Mouse (Mus musculus): Measurements from ENCODE around the gene Abcd3. TPM values are rescaled to one million over a fixed set of nuclear protein-coding genes. Genes with fewer than 3 reads are reported as not detected.
"Not testable (repeated sequence)": the region's sequence is repeated elsewhere in the genome, so short reads cannot be mapped to it uniquely, and the experiment has no call there.

Gene Abcd3
- polyA plus RNA-seq, 1 experiment from 2014 or later, result 118 TPM

GRCm38 (mm10) chr3:121790442-121790841 is 24.7 kb downstream of the Abcd3 start:
- 36% methylated on average over 5 of the region's 5 CpGs for WGBS

GRCm38 (mm10) chr3:121789790-121790189 is 25.3 kb downstream of the Abcd3 start:
- no peak overlapping the region for H3K4me2 ChIP-seq (replicated peaks; ENCODE audit: low read depth)
- TF ChIP-seq EP300 (optimal IDR thresholded peaks at IDR 0.05), result no peak
- no peak for TF ChIP-seq CTCF (IDR thresholded peaks at IDR 0.05; ENCODE audit: low read depth)
- H3K9ac ChIP-seq (ENCODE audit: low read length), result no peak overlapping the region
- no peaks in the 10 kb centered on the region for H3K4me1 ChIP-seq (replicated peaks; ENCODE audit: control insufficient read depth, insufficient read depth)
- ATAC-seq (ENCODE audit: low FRiP score, low TSS enrichment) (no peak), DNase-seq (ENCODE audit: low spot score) (no peak)
- no peaks in the 10 kb centered on the region for H3K9me3 ChIP-seq (ENCODE audit: control insufficient read depth, low read length)
- 49% methylated on average over 5 of the region's 5 CpGs for WGBS
- no peak overlapping the region for H3K4me3 ChIP-seq (ENCODE audit: low read depth, low read length)
- no peak overlapping the region for H3K27ac ChIP-seq (replicated peaks)
- no peaks in the 10 kb centered on the region for H3K27me3 ChIP-seq (ENCODE audit: control insufficient read depth, insufficient read depth, low read length)
- no peaks in the 10 kb centered on the region; the same call in 1 of the 2 replicates for H3K36me3 ChIP-seq (ENCODE audit: control insufficient read depth, insufficient read depth, low read length)

More at GRCm38 (mm10) chr3:121790442-121790841, 24.7 kb downstream of the Abcd3 start:
- Histone ChIP-seq H3K4me3 (ENCODE audit: low read depth, low read length) (no peak overlapping the region), H3K27ac (replicated peaks) (0 out of 2 replicates have a peak overlapping the region, but pooled peaks have one; percentile 26), H3K9me3 (ENCODE audit: control insufficient read depth, low read length) (no peaks in the 10 kb centered on the region), H3K9ac (ENCODE audit: low read length) (no peak overlapping the region), H3K27me3 (ENCODE audit: control insufficient read depth, insufficient read depth, low read length) (no peaks in the 10 kb centered on the region), H3K4me1 (replicated peaks; ENCODE audit: control insufficient read depth, insufficient read depth) (no peaks in the 10 kb centered on the region), H3K4me2 (replicated peaks; ENCODE audit: low read depth) (no peak overlapping the region), H3K36me3 (ENCODE audit: control insufficient read depth, insufficient read depth, low read length) (no peaks in the 10 kb centered on the region; the same call in 1 of the 2 replicates)
- TF ChIP-seq CTCF (IDR thresholded peaks at IDR 0.05; ENCODE audit: low read depth), result no peak
- no peak for TF ChIP-seq EP300 (optimal IDR thresholded peaks at IDR 0.05)
- ATAC-seq (ENCODE audit: low FRiP score, low TSS enrichment), result peak; percentile 68; the same call in 1 of the 2 replicates
- DNase-seq (ENCODE audit: low spot score), result peak; percentile 32

GRCm38 (mm10) chr3:121783020-121783419 is 32.1 kb downstream of the Abcd3 start:
- TF ChIP-seq CTCF (IDR thresholded peaks at IDR 0.05; ENCODE audit: low read depth) (no peak), EP300 (optimal IDR thresholded peaks at IDR 0.05) (no peak)
- Histone ChIP-seq H3K4me2 (replicated peaks; ENCODE audit: low read depth) (no peak overlapping the region), H3K36me3 (ENCODE audit: control insufficient read depth, insufficient read depth, low read length) (0 out of 2 replicates have a peak, but pooled peaks cover 7% of the 10 kb centered on the region), H3K9me3 (ENCODE audit: control insufficient read depth, low read length) (no peaks in the 10 kb centered on the region), H3K27me3 (ENCODE audit: control insufficient read depth, insufficient read depth, low read length) (no peaks in the 10 kb centered on the region), H3K4me3 (ENCODE audit: low read depth, low read length) (no peak overlapping the region), H3K27ac (replicated peaks) (no peak overlapping the region), H3K4me1 (replicated peaks; ENCODE audit: control insufficient read depth, insufficient read depth) (no peaks in the 10 kb centered on the region), H3K9ac (ENCODE audit: low read length) (no peak overlapping the region)
- ATAC-seq (ENCODE audit: low FRiP score, low TSS enrichment), result no peak
- DNase-seq (ENCODE audit: low spot score), result no peak
- 81% methylated on average over 6 of the region's 6 CpGs for WGBS

- 46% methylated on average over 7 of the region's 7 CpGs for WGBS
- Histone ChIP-seq H3K36me3 (ENCODE audit: control insufficient read depth, insufficient read depth, low read length) (peaks cover 5% of the 10 kb centered on the region), H3K4me3 (ENCODE audit: low read depth, low read length) (no peak overlapping the region), H3K27me3 (ENCODE audit: control insufficient read depth, insufficient read depth, low read length) (no peaks in the 10 kb centered on the region), H3K9ac (ENCODE audit: low read length) (no peak overlapping the region), H3K27ac (replicated peaks) (no peak overlapping the region), H3K9me3 (ENCODE audit: control insufficient read depth, low read length) (no peaks in the 10 kb centered on the region), H3K4me2 (replicated peaks; ENCODE audit: low read depth) (no peak overlapping the region), H3K4me1 (replicated peaks; ENCODE audit: control insufficient read depth, insufficient read depth) (no peaks in the 10 kb centered on the region)
- peak; percentile 82 for TF ChIP-seq CTCF (IDR thresholded peaks at IDR 0.05; ENCODE audit: low read depth)
- no peak for TF ChIP-seq EP300 (optimal IDR thresholded peaks at IDR 0.05)
- ATAC-seq (ENCODE audit: low FRiP score, low TSS enrichment) (peak; percentile 80), DNase-seq (ENCODE audit: low spot score) (peak; percentile 70)
Measured at GRCm38 (mm10) chr3:121777943-121778342, 37.2 kb downstream of the Abcd3 start.

GRCm38 (mm10) chr3:121773336-121773735 is 41.8 kb downstream of the Abcd3 start:
- H3K36me3 ChIP-seq (ENCODE audit: control insufficient read depth, insufficient read depth, low read length), result peaks cover 17% of the 10 kb centered on the region
- H3K4me1 ChIP-seq (replicated peaks; ENCODE audit: control insufficient read depth, insufficient read depth); H3K9me3 ChIP-seq (ENCODE audit: control insufficient read depth, low read length); H3K9ac ChIP-seq (ENCODE audit: low read length); DNase-seq (ENCODE audit: low spot score); ATAC-seq (ENCODE audit: low FRiP score, low TSS enrichment); H3K4me2 ChIP-seq (replicated peaks; ENCODE audit: low read depth); H3K27ac ChIP-seq (replicated peaks); H3K4me3 ChIP-seq (ENCODE audit: low read depth, low read length); H3K27me3 ChIP-seq (ENCODE audit: control insufficient read depth, insufficient read depth, low read length): not testable (repeated sequence)
- WGBS, result 92% methylated on average over 4 of the region's 4 CpGs

GRCm38 (mm10) chr3:121768770-121769169 is 46.3 kb downstream of the Abcd3 start:
- TF ChIP-seq EP300 (optimal IDR thresholded peaks at IDR 0.05), result no peak
- TF ChIP-seq CTCF (IDR thresholded peaks at IDR 0.05; ENCODE audit: low read depth), result peak; percentile 13; the same call in 1 of the 2 replicates
- 98% methylated on average over 3 of the region's 3 CpGs for WGBS
- no peak overlapping the region for H3K9ac ChIP-seq (ENCODE audit: low read length)
- no peak overlapping the region for H3K27ac ChIP-seq (replicated peaks)
- DNase-seq (ENCODE audit: low spot score) (no peak), ATAC-seq (ENCODE audit: low FRiP score, low TSS enrichment) (no peak)
- peaks cover 17% of the 10 kb centered on the region for H3K36me3 ChIP-seq (ENCODE audit: control insufficient read depth, insufficient read depth, low read length)
- no peaks in the 10 kb centered on the region for H3K9me3 ChIP-seq (ENCODE audit: control insufficient read depth, low read length)
- no peak overlapping the region for H3K4me3 ChIP-seq (ENCODE audit: low read depth, low read length)
- no peaks in the 10 kb centered on the region for H3K4me1 ChIP-seq (replicated peaks; ENCODE audit: control insufficient read depth, insufficient read depth)
- H3K4me2 ChIP-seq (replicated peaks; ENCODE audit: low read depth), result no peak overlapping the region
- H3K27me3 ChIP-seq (ENCODE audit: control insufficient read depth, insufficient read depth, low read length), result no peaks in the 10 kb centered on the region

Data from stomach, postnatal 0 days (tissue).